Mouse (Mus musculus) thymus, postnatal 10 days (tissue): ENCODE results near the gene Msrb3.
A peak's percentile ranks its signal among the peaks of the same experiment; 100 is the strongest.

Experiments
- DNase-seq, 2 experiments: peaks; one replicate each; pipeline ENCODE4 v3.0.0; 2021; ENCODE audit warnings: low spot score in 2 of 2

The Msrb3 gene

GRCm38 (mm10) chr10:120861674-120862073, 37.2 kb downstream of the Msrb3 start:
- no peak for DNase-seq

GRCm38 (mm10) chr10:120861194-120861593, 37.7 kb downstream of the Msrb3 start:
- DNase-seq: peak in 1 of 2 experiments; percentile 41

DNA sequence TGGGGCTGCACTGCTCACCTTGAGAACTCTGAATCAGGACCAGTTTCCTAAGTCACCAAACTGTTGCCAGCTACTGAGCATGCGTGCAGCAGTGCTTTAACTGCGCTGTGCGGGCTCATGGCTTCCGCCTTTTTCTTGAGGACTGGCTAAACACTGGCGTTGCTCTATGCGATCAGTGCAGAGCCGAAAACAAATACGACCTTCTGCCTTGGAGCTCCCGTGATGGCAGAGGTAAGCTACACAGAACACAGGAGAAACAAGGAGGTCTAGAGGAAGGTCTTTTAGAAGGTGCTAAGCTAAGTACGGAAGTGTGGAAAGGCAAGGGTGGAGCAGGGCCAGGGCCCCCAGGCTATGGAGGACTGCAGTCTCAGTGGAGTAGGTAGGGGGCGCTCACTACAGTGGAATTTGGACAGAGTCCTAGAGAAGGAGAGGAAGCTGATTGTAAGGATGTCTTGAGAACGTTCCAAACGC, 41.3 kb downstream of the Msrb3 start:
- DNase-seq: peak in 1 of 2 experiments; percentile 26

GRCm38 (mm10) chr10:120854329-120854728, 44.6 kb downstream of the Msrb3 start:
- no peak for DNase-seq

DNA sequence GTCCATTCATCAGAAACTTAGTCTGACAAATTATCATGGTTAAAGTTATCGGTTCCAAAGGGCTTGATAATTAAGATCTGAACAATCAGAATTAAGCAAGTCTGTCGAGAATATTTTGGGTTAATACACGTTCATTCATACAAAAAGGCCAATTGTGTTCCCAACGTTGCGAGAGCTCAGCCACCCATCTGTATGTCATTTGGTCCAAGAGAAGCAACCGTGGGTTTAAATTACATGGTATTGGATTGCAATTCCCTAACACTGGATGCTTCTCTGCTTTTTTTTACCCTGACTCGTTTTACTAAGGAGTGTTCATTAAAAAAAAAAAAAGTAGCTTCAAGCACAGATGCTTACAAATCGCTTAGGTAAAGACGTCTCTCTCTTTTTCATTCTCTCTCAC, 45.1 kb downstream of the Msrb3 start:
- DNase-seq: no peak

DNA sequence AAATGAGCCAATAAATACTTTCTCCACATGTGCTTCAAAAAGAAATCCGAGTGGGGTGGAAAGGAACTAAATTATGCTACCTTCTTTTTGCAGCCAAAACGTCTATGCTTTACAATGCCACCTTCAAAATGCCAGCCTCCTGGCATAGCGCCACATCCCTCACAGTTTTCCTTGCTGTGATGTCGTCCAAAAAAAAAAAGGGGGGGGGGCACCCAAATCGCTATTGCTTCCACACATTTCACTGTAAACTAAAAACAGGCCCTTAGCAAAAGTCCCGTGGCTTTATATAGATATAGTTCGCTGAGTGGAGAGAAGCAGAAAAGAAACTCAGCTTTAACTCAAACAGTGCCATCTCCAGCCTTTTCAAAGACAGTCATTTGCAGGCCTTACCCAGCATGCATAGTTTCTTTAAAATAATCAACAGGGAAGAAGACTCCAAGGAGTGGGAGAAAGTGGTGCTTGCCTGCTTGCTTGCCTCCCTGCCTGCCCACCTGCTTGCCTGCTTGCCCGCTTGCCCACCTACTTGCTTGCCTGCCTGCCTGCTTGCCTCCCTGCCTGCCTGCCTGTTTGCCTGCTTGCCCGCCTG, 47.6 kb downstream of the Msrb3 start:
- no peak for DNase-seq

- DNase-seq: no peak
Observed at GRCm38 (mm10) chr10:120850391-120851195, 48.3 kb downstream of the Msrb3 start.

DNA sequence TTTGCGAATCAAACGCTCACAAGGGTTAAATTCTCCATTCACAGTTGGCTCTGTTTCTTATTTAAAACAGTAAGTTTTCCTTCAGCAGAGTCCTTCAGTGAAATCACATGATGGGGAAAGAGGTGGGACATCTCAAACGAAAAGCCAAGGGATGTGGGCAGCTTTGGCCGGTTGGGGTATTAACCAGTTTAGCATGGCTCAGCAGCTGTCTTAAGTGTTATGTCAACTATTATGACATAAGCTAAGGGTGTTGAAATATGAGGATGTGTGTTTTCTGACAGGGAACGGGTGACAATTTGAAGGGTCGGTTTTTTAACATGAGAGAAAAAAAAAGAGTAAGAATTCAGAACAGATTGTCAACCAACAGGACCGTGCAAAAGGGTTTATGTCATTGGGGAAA, 50.2 kb downstream of the Msrb3 start:
- no peak for DNase-seq

- DNase-seq: no peak
Observed at GRCm38 (mm10) chr10:120847785-120848184, 51.1 kb downstream of the Msrb3 start.

- DNase-seq: no peak
Observed at GRCm38 (mm10) chr10:120839966-120840365, 58.9 kb downstream of the Msrb3 start.

GRCm38 (mm10) chr10:120834531-120834930, 64.4 kb downstream of the Msrb3 start:
- DNase-seq: no peak

DNA sequence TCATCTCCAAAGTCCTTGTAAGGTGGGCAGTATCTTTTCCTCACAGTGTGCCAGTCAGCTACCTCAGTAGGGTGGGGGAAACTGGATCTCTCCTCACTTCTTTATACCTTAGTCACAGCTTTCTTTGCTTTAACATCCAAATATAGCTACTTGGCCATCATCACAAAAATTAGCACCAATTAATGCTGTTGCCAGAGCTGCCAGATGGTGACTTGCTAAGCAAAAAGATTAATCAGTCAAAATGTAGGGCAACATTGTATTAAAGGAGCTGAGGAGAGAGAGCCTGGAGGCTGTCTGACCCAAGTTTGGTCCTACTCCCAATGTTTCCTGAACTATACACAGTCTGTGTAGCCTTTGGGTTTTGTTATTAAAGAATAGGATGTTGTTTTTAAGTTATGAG, 65.1 kb downstream of the Msrb3 start:
- no peak for DNase-seq

GRCm38 (mm10) chr10:120827761-120828160, 71.1 kb downstream of the Msrb3 start:
- DNase-seq: no peak

DNA sequence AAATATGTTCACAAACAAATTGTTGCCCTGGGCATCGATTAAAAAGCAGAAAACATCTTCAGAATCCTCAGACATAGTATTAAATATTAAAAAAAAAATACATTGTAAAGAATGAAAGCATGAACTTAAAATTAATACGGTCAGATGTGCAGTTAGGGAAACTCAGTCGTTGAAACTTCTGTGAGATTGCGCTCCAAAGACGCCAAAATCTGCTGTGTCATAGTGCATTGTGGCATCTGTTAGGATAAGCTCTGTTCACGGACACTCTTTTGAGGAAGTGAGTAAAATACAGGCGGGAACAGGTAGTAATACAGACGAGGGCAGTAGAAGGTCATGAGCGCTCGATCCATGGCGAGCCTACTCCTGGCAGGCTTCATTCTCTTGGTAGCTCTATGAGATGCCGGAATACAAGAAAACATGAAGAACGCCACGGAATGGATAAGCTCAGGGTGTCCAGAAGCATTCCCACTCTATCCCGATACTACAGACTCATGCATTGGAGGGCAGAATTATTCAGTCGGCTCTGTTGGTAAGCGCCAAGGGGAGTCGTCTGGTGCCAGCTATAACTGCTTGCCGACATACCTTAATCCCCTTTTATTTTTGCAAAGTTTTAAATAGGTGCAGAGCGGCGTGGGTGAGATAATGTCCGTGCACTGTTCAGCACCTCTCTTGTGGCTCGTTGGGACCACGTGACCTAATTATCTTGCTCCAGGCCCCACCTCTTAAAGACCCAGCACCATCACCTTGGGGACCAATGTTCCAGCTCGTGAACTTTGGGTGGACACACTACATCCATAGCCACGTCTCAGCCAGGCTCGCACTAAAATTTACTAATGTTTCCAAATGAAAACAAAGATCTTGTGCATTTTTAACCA, 71.9 kb downstream of the Msrb3 start:
- no peak for DNase-seq

DNA sequence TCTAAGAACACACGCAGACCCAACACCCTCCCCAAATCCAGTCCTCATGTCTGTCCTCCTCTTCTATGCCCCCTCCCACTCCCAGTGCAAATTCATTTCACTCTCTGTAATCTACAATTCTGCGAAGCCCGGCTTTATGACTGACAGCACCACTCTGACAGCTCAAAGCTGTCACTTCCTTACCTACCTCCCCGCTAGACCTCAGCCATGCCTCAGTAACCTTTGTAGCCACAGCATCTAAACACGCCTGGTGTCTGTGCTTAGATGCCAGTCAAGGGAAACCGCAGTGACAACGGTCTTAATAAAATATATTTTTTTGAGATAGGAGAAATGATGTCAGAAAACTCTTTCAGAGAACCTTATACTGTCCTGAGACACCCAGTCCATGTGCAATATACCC, 72.5 kb downstream of the Msrb3 start:
- DNase-seq: no peak

- DNase-seq: no peak
Observed at GRCm38 (mm10) chr10:120825594-120825993, 73.3 kb downstream of the Msrb3 start.

DNA sequence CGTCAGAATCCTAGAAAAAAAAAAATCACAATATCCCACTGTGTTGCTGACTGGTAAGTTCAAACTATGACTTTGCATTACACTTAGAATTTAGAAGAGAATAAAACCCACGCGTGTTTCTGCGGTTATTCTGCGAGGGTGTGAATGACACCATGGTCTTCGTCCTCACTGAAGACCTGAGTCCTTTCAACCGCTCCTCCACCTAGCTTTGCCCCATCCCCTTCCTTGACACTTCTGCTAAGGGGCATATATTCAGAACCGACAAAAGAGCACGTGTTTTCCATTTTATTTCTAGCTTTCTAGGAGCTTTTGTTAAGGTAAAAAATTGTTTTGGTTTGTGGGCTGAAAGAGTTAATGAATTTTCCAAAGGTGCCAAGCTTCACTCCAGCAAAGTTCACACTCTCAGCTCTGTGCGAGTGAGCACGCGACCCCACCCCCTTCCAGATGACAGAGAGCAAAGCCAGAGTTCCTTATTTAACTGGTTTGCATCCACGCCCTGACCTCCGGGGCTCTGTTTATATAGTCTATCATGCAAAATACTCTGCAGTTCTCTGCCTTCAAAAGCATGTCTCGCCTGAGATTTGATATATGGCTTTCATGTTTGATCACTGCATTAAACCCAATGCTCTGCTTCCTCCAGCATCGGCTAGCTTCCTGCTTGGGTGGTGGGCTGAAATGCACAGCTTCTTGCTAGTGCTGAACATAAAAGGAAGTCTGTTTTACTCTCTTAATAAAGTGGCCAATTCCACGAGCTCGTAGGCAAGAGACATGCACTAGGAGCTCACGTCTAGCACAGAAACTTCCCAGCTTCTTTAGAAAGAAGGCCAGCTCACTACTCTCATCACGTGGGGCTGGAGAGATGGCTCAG, 77.2 kb downstream of the Msrb3 start:
- no peak for DNase-seq

DNA sequence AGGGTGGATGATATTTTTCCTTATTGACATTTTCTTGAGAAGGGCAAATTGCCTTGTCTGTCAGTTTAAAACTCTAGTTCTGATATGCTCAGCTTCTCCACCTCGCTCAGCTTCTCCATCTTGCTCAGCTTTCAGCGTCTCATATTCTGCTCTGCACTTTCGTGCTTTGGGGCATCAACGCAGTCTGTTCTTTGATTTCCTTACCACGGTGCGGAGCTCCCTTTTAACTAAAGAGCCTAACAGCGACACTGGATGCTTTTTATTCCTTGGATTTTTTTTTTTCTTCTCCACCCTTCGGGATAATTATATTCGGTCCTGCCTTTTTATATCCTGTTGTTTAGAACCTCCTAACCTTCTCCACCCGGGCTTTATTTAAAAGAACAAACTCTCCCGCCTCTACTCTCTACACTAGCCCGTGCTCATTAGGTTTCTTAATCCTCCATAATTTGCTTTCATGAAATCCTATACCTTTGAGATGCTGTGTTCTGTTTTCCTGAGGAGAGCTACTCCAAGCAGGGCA, 78.1 kb downstream of the Msrb3 start:
- no peak for DNase-seq

- DNase-seq: no peak
Observed at GRCm38 (mm10) chr10:120815290-120815689, 83.6 kb downstream of the Msrb3 start.

DNA sequence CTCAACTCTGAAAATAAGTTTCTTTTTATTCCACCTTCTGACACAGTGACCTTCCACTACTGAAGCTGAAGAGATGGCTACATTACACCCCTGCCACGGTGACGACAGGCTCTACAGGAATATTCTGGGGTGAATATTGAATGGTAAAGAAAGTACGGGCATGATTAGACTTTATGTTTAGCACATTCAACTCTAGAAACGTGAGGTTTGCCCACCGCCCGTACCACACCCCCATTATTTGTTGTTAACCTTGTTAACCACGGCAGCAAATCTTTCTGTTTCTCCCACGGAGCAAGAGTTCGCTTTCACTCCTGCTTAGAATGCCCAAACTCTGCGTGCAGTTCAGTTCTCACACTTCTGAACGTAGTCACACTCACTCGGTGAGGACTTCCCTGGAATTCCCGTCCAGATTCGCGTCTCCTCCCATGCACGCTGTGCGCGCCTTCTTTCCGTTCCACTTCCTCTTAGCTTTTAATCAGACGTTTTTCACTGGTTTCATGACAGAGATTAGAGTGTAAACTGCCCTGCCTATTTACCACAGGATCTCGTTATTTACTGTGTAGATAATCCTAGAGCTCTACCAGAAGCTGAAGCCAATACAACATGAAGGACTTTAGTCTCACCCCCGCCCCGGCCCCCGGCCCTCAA, 87.0 kb downstream of the Msrb3 start:
- no peak for DNase-seq
